Mouse (Mus musculus) kidney, adult 2 months (tissue): Measurements from ENCODE around the gene Ctc1.

ENCODE experiments used
- CTCF ChIP-seq: fragments of 200-500 bp; conservative IDR thresholded peaks from 2 replicates; pipeline ENCODE4 v1.5.1; 2011; ENCODE audit warnings: low read depth, mild to moderate bottlenecking, control low read depth, low read length, moderate library complexity, mixed read lengths; ENCODE audit not compliant: insufficient read depth, insufficient read length
- POLR2A ChIP-seq: fragments of 200-500 bp; IDR thresholded peaks from one replicate; pipeline ENCODE4 v1.6.1; 2011; ENCODE audit warnings: low read depth, low read length, control low read depth

- no peak for TF ChIP-seq CTCF
- no peak for TF ChIP-seq POLR2A
Observed at GRCm38 (mm10) chr11:69065394-69065925, 49.7 kb downstream of the Ctc1 start.
